Mouse (Mus musculus): ENCODE data around the gene Dpp7. TPM values are rescaled to one million over a fixed set of nuclear protein-coding genes. Genes with fewer than 3 reads are reported as not detected.

Gene Dpp7
- total and polyA plus RNA-seq, 3 experiments = 4.8 to 11.8 (median 5.4) TPM

GRCm38 (mm10) chr2:25394281-25395221, 38.4 kb upstream of the Dpp7 start:
- H3K36me3 ChIP-seq (ENCODE audit: control insufficient read depth, insufficient read depth, low read length) = no peaks in the 10 kb centered on the region
- 30% methylated on average over 3 of the region's 3 CpGs for WGBS
- H3K4me3 ChIP-seq = no peak overlapping the region
- intact Hi-C loops (cut with DNase I) = no loop called here
- no peaks in the 10 kb centered on the region for H3K79me2 ChIP-seq (replicated peaks; ENCODE audit: control insufficient read depth, insufficient read depth, low read length)
- DNase-seq = peak; percentile 69 to 74
- peak overlapping the region; percentile 75 for H3K27ac ChIP-seq
- no peak overlapping the region for H3K9ac ChIP-seq (ENCODE audit: low read depth, low read length)
- H3K4me1 ChIP-seq (ENCODE audit: control insufficient read depth, insufficient read depth, low read length) = peaks cover 8% of the 10 kb centered on the region
- no peaks in the 10 kb centered on the region for H3K27me3 ChIP-seq (ENCODE audit: control insufficient read depth, insufficient read depth, low read length)
- TF ChIP-seq POLR2A (IDR thresholded peaks at IDR 0.05; ENCODE audit: insufficient read depth, low read depth, low read length) (no peak), EP300 (IDR thresholded peaks at IDR 0.05; ENCODE audit: insufficient read depth, low read depth, low read length) (no peak)

- H3K27ac ChIP-seq = no peak overlapping the region
- intact Hi-C loops (cut with DNase I) = no loop called here
- H3K79me2 ChIP-seq (replicated peaks; ENCODE audit: control insufficient read depth, insufficient read depth, low read length) = no peaks in the 10 kb centered on the region
- WGBS = 72% methylated on average over 5 of the region's 5 CpGs
- DNase-seq = no peak
- TF ChIP-seq EP300 (IDR thresholded peaks at IDR 0.05; ENCODE audit: insufficient read depth, low read depth, low read length) = no peak
- no peak for TF ChIP-seq CTCF (IDR thresholded peaks at IDR 0.05)
- TF ChIP-seq POLR2A (IDR thresholded peaks at IDR 0.05; ENCODE audit: insufficient read depth, low read depth, low read length) = no peak
- no peak overlapping the region for H3K4me3 ChIP-seq
- no peak overlapping the region for H3K9ac ChIP-seq (ENCODE audit: low read depth, low read length)
- no peaks in the 10 kb centered on the region for H3K36me3 ChIP-seq (ENCODE audit: control insufficient read depth, insufficient read depth, low read length)
- peaks cover 2% of the 10 kb centered on the region for H3K4me1 ChIP-seq (ENCODE audit: control insufficient read depth, insufficient read depth, low read length)
- H3K27me3 ChIP-seq (ENCODE audit: control insufficient read depth, insufficient read depth, low read length) = no peaks in the 10 kb centered on the region
These were observed 35.1 kb upstream of the Dpp7 start for GRCm38 (mm10) chr2:25391266-25391665.

GRCm38 (mm10) chr2:25384492-25384891, 28.3 kb upstream of the Dpp7 start:
- Histone ChIP-seq H3K36me3 (ENCODE audit: control insufficient read depth, insufficient read depth, low read length) (no peaks in the 10 kb centered on the region), H3K27ac (no peak overlapping the region), H3K4me1 (ENCODE audit: control insufficient read depth, insufficient read depth, low read length) (no peaks in the 10 kb centered on the region), H3K9ac (ENCODE audit: low read depth, low read length) (no peak overlapping the region), H3K79me2 (replicated peaks; ENCODE audit: control insufficient read depth, insufficient read depth, low read length) (no peaks in the 10 kb centered on the region), H3K27me3 (ENCODE audit: control insufficient read depth, insufficient read depth, low read length) (no peaks in the 10 kb centered on the region), H3K4me3 (no peak overlapping the region)
- no peak for DNase-seq
- 57% methylated on average over 5 of the region's 5 CpGs for WGBS
- TF ChIP-seq EP300 (IDR thresholded peaks at IDR 0.05; ENCODE audit: insufficient read depth, low read depth, low read length) (no peak), POLR2A (IDR thresholded peaks at IDR 0.05; ENCODE audit: insufficient read depth, low read depth, low read length) (no peak), CTCF (IDR thresholded peaks at IDR 0.05) (no peak)
- intact Hi-C loops (cut with DNase I) = no loop called here

GRCm38 (mm10) chr2:25376589-25376988, 20.4 kb upstream of the Dpp7 start:
- peak; percentile 63 to 66 for DNase-seq
- TF ChIP-seq POLR2A (IDR thresholded peaks at IDR 0.05; ENCODE audit: insufficient read depth, low read depth, low read length) = no peak
- peak; percentile 90 for TF ChIP-seq CTCF (IDR thresholded peaks at IDR 0.05)
- TF ChIP-seq EP300 (IDR thresholded peaks at IDR 0.05; ENCODE audit: insufficient read depth, low read depth, low read length) = 0 out of 2 replicates have a peak, but pooled peaks have one; percentile 11

GRCm38 (mm10) chr2:25373431-25373830, 17.3 kb upstream of the Dpp7 start:
- Histone ChIP-seq H3K27me3 (ENCODE audit: control insufficient read depth, insufficient read depth, low read length) (peaks cover 1% of the 10 kb centered on the region; the same call in 1 of the 2 replicates), H3K4me1 (ENCODE audit: control insufficient read depth, insufficient read depth, low read length) (no peaks in the 10 kb centered on the region), H3K36me3 (ENCODE audit: control insufficient read depth, insufficient read depth, low read length) (no peaks in the 10 kb centered on the region), H3K27ac (no peak overlapping the region), H3K79me2 (replicated peaks; ENCODE audit: control insufficient read depth, insufficient read depth, low read length) (no peaks in the 10 kb centered on the region), H3K4me3 (no peak overlapping the region), H3K9ac (ENCODE audit: low read depth, low read length) (no peak overlapping the region)
- intact Hi-C loops (cut with DNase I) = no loop called here
- DNase-seq = no peak
- TF ChIP-seq EP300 (IDR thresholded peaks at IDR 0.05; ENCODE audit: insufficient read depth, low read depth, low read length) (no peak), POLR2A (IDR thresholded peaks at IDR 0.05; ENCODE audit: insufficient read depth, low read depth, low read length) (no peak), CTCF (IDR thresholded peaks at IDR 0.05) (no peak)
- WGBS = 52% methylated on average over 2 of the region's 2 CpGs

More at GRCm38 (mm10) chr2:25376589-25376988, 20.4 kb upstream of the Dpp7 start:
- WGBS = 61% methylated on average over 4 of the region's 4 CpGs
- no peaks in the 10 kb centered on the region for H3K36me3 ChIP-seq (ENCODE audit: control insufficient read depth, insufficient read depth, low read length)
- no peak overlapping the region for H3K9ac ChIP-seq (ENCODE audit: low read depth, low read length)
- H3K27ac ChIP-seq = no peak overlapping the region
- H3K27me3 ChIP-seq (ENCODE audit: control insufficient read depth, insufficient read depth, low read length) = peaks cover 1% of the 10 kb centered on the region; the same call in 1 of the 2 replicates
- H3K79me2 ChIP-seq (replicated peaks; ENCODE audit: control insufficient read depth, insufficient read depth, low read length) = no peaks in the 10 kb centered on the region
- no peak overlapping the region for H3K4me3 ChIP-seq
- intact Hi-C loops (cut with DNase I) = loop anchor here (1.0 to 5.0 kb wide), 3 partner anchors 36 to 107 kb away; no protein-coding TSS in a partner anchor
- no peaks in the 10 kb centered on the region for H3K4me1 ChIP-seq (ENCODE audit: control insufficient read depth, insufficient read depth, low read length)
